Mouse (Mus musculus): ENCODE measurements around the gene Vsx1.

DNA sequence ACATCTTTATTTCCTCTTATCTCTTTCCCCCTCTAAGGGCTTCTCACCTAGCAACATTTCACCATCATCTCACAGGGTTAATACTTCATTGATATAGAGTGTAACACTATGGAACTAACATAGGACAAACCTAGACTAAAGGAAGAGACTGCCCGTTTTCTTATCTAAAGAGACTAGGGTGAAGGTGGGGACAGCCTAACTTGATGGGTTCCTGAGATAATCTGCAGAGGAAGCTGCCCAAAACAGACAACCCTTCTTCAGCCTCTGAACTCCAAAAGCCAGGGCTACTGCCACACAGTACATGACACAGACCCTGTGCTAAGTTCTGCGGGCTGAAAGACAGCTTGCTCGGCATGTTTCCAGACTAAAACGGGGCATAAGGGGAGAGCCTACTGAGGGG lies 7.6 kb downstream of the Vsx1 start:
- TF ChIP-seq CTCF (IDR thresholded peaks at IDR 0.05; ENCODE audit: extremely low read depth, insufficient read depth, low read length) (no peak), POLR2A (IDR thresholded peaks at IDR 0.05; ENCODE audit: extremely low read depth, insufficient read depth, low read length) (no peak)
